Mouse (Mus musculus) bone marrow, adult 2 months (tissue): ENCODE results near the gene Ttc41. TPM values are rescaled to one million over a fixed set of nuclear protein-coding genes. Genes with fewer than 3 reads are reported as not detected.
"Not testable (repeated sequence)": the region's sequence is repeated elsewhere in the genome, so short reads cannot be mapped to it uniquely, and the experiment has no call there.

ENCODE experiments used
- H3K27ac ChIP-seq: fragments of 200-500 bp; 2 replicates; pipeline ENCODE4 v1.5.1; 2012; ENCODE audit warnings: low read depth, mild to moderate bottlenecking, control low read depth, inconsistent platforms, low read length; ENCODE audit not compliant: control insufficient read depth, poor library complexity, insufficient read depth
- H3K4me1 ChIP-seq: fragments of 200-500 bp; 2 replicates; pipeline ENCODE4 v1.6.1; 2011; ENCODE audit warnings: low read length; ENCODE audit not compliant: control insufficient read depth, insufficient read depth
- H3K4me3 ChIP-seq: fragments of 200-500 bp; replicated peaks from 2 replicates; pipeline ENCODE3; 2011; ENCODE audit warnings: mild to moderate bottlenecking, low read depth, low read length, control low read depth; ENCODE audit not compliant: control insufficient read depth
- CTCF ChIP-seq: fragments of 200-500 bp; IDR thresholded peaks from 2 replicates; pipeline ENCODE4 v1.5.1; 2011; ENCODE audit warnings: low read length, control low read depth; ENCODE audit not compliant: control insufficient read depth, insufficient read depth
- POLR2A ChIP-seq: fragments of 200-500 bp; IDR thresholded peaks from 2 replicates; pipeline ENCODE4 v1.6.1; 2011; ENCODE audit warnings: low read depth, mild to moderate bottlenecking, control low read depth, low read length, borderline replicate concordance; ENCODE audit not compliant: control insufficient read depth
- WGBS: fragments of 180-500 bp; shearing (Covaris S2); methylation state at CpG from one replicate; pipeline ENCODE4 v1.1.7; 2018; 5-methylcytosine and 5-hydroxymethylcytosine counted together
- polyA plus RNA-seq: library from polyadenylated mRNA; stranded (reverse); fragments of >200 nt; gene quantifications from 2 replicates; pipeline ENCODE4 v1.2.4, GENCODE M21; 2011; ENCODE audit warnings: low replicate concordance; ENCODE audit not compliant: missing spikeins, insufficient read depth, insufficient read length

Ttc41 gene
- polyA plus RNA-seq: 1.5 and 4.4 TPM in 2 replicates

DNA sequence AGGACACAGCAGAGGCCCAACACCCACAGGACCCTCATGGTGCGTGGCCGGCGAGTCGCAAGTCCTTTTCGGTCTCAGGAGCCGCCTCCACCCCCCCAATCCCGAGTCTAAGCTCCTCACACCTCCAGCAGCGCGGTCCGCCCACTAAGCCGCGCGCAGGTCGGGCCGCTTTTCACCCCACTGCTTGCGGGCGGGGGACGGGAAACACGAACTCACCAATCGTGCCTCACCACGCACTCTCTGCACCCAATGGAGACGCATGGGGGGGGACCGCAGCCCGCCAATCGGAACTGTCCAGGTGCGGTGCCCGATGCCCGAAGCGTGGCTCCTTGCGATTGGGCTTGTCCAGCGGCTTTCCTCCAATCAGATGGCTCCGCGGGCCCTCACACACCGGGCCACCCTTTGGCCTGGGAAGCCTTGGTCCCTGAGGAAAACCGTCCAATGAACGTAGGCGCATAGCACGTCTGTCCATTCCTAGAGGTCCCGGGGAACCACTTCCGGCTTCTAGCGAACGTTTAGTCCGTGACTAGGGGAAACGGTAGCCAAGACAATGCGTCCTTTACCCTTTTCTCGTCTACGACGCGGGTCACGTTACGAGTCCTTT is at the start of gene Ttc41, which contains the start of gene Hsp90b1:
Gene Ttc41, plus strand, starts transcription at position 494 of the 604 bp plus-strand sequence.
Gene Hsp90b1, minus strand, starts transcription at position 192 of the 604 bp plus-strand sequence.
- Histone ChIP-seq H3K4me3 (peak within 1 kb of the TSS; percentile 83), H3K4me1 (no peaks in the 10 kb centered on the region; the same call in 1 of the 2 replicates), H3K27ac (peak within 1 kb of the TSS; percentile 82)
- 0% methylated on average over 51 of the region's 51 CpGs for WGBS
- TF ChIP-seq CTCF: no peak
- peak; percentile 94 for TF ChIP-seq POLR2A

DNA sequence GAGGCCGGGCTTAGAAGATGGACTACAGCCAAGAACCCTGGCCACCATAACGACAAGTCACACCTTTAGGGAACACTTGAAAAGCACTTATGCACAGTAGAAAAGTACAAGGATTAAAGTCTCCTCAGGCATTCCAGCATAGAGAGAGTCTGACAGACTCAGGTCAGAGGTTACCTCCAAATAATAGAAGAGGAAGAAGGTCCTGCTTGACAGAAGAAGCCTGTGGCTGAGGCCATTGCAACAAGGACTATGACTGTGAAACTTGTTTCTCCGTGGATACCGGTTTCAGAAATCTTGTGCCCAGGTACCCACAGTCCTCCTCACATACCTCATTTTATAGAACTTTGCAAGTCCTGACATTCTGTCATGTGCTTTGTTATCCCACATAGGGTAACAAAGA is 35.1 kb upstream of the Ttc41 start:
- not testable (repeated sequence) for H3K27ac ChIP-seq, H3K4me1 ChIP-seq, H3K4me3 ChIP-seq
- 80% methylated on average over 4 of the region's 4 CpGs for WGBS

DNA sequence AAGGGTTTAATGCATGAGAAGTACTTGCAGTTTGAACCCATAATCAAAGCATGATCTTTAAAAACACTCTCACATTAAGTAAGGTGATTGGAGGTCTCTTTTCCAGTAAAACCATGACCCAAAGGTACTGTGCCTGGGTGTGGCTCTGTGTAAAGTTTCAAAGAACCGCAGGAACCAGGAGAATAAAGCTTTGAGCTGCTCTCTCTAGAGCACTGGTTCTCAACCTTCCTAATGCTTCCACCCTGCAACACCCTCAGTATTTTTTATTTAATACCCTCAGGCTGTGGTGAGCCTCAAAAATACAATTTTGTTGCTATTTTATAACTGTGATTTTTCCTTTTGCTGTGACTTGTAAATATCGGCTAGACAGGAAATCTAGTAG is 20.8 kb upstream of the Ttc41 start:
- not testable (repeated sequence) for H3K4me1 ChIP-seq, H3K4me3 ChIP-seq, H3K27ac ChIP-seq
- 28% methylated on average over 2 of the region's 2 CpGs for WGBS

DNA sequence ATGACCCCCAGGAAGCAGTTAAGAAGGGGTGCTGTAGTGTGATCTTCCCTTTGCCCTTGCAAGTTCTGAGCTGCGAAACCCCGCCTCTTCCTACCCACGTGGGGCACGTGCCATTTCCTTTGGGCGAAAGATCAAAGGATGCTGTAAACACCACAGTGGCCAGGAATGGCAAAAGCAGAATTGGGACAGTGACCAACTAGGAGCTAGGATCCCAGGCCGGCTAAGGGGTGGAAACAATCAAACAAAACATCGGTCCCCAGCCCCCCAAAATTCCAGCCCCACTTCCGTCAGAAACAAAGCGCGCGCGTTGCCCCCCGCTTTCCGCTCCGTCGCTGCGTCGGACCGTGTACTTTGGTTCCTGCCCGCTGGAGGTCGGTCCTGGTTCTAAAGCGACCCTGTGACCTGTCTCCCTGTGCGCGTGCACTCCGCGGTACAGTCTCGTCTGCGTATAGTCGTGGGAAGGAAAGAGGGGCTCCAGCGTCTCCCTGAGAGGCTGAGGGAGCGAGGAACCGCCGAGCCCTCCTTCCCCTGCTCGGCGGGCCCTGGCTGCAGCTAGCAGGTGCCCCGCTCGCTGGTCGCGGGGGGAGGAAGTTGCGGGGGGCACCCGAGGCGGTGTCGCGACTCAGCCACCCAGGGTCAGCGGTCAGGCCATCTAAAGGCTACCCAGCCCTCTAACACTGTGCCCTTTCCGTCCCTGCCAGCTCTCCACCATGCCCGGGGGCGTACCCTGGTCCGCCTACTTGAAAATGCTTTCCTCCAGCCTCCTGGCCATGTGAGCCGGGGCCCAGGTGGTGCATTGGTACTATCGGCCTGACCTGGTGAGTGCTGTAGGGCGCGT is 20.2 kb upstream of the Ttc41 start:
- WGBS: under 1% methylated on average over 53 of the region's 53 CpGs

DNA sequence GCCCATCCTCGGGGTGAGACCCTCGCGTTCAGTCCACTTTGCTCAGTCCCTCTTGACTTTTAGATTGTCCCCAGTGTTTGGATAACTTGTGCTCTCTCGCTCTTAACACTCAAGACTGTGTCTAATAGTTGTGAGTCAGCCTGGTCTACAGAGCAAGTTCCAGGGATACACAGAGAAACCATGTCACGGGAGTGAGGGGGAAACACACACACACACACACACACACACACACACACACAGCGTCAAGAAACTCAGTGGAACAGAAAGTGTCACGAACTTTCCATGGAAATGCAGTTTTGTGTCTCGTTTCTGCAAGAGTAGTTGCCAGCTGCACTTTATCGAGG is 19.6 kb upstream of the Ttc41 start:
- 12% methylated on average over 9 of the region's 9 CpGs for WGBS
- peak overlapping the region; percentile 55 for H3K4me3 ChIP-seq
- not testable (repeated sequence) for H3K27ac ChIP-seq

More for the DNA sequence above, 20.2 kb upstream of the Ttc41 start:
- Histone ChIP-seq H3K4me3 (peak overlapping the region; percentile 94), H3K27ac (peak overlapping the region; percentile 74)
- H3K4me1 ChIP-seq: not testable (repeated sequence)
- TF ChIP-seq POLR2A: peak; percentile 55; the same call in 1 of the 2 replicates

DNA sequence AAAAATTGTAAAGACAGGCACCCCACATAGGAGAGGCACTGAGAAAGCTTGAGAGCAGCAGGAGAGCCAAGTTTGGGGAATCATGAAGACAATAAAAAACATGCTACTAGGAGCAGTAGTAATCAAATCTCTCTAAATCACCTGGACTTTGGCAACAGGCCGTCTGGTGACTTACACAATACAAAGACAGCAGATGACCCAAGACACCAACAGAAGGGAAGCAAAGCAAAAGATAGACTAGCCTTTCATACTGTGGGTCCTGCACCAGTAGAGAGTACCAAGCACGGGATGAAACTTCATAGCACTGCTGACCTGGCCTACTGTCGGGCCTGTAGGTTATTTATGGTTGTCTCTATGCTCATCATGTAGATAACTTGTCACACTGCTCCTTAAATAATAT is 5.4 kb upstream of the Ttc41 start:
- no peak for TF ChIP-seq CTCF
- TF ChIP-seq POLR2A: no peak
- Histone ChIP-seq H3K4me1 (no peaks in the 10 kb centered on the region; the same call in 1 of the 2 replicates), H3K4me3 (no peak overlapping the region), H3K27ac (no peak overlapping the region)
- WGBS: 60% methylated on average over 3 of the region's 3 CpGs

More for the DNA sequence above, 19.6 kb upstream of the Ttc41 start:
- not testable (repeated sequence) for H3K4me1 ChIP-seq

DNA sequence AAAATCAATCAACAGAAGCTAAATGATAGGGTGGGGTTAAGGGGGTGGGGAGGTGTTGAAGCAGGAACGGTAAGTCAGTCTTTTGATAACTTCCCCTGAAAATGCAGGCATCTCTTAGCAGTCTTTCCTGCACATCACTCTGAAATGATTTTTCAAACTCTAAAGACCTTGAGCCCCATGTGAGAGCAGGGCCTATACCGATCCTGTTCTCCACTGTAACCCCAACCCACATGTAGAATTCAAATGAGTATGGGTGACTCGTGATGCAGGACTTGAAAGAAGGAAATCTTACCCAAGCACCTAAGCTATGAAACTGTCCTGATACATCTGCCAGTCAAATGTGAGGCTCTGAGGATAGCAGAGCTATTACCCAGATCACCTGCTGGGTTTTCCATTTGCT is 4.6 kb upstream of the Ttc41 start:
- Histone ChIP-seq H3K4me3 (no peak overlapping the region), H3K27ac (no peak overlapping the region), H3K4me1 (no peaks in the 10 kb centered on the region; the same call in 1 of the 2 replicates)
- TF ChIP-seq POLR2A (no peak), CTCF (no peak)
- WGBS: 48% methylated on average over 3 of the region's 3 CpGs

DNA sequence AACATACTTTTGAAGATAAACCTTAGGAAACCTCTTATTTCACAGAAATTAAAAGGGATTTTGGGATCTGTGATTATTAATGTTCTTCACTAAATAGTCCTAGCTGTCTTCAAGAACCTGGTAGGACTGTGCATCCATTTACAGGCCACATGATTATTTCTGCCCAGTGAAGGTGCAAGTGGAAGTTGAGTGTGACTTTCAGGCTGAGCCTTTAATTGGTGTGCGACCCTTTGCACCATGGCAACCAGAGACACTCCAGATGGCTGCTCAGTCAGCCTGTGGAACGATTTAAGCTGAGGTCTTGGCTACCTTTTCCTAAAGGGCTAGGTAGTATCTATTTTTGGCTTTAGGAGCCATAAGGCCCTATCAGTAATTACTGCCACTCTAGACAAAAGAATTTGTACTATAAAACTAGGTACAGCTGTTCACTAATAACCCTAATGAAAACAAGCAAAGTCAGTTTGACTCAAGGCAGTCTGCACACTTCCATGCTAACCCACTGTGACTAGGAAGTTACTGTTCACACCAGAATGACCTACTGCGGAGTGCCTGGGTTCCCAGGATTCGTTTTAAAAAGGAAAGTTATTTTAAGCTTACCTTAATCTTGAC is 3.2 kb upstream of the Ttc41 start:
- Histone ChIP-seq H3K4me3 (no peak overlapping the region), H3K27ac (no peak overlapping the region), H3K4me1 (no peaks in the 10 kb centered on the region; the same call in 1 of the 2 replicates)
- TF ChIP-seq POLR2A: no peak
- no peak for TF ChIP-seq CTCF
- 78% methylated on average over 4 of the region's 4 CpGs for WGBS

DNA sequence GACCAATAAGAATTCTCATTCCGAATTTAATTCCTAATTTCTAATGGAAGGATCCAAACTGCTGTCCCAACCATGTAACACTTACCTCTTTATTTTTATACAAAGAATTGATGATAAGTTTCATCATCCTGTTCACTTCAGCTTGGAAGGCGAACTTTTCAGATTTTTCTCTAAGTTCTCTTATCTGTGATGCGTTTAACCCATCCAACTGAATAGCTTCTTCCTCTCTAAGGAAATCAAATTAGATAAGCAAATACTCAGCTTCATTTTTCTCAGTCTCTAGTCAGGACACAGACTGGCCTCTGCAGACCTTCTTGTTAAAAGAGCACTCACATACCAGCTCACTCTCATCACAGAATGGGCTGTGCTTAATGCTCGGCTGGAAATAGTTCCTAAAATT is 2.2 kb upstream of the Ttc41 start:
- 60% methylated on average over 4 of the region's 4 CpGs for WGBS
- TF ChIP-seq CTCF (no peak), POLR2A (no peak)
- H3K4me3 ChIP-seq: no peak overlapping the region
- no peak overlapping the region for H3K27ac ChIP-seq
- H3K4me1 ChIP-seq: no peaks in the 10 kb centered on the region; the same call in 1 of the 2 replicates
